Mouse (Mus musculus) MEL (cell line): ENCODE measurements around the gene Map10.

Source experiments
- CTCF ChIP-seq, 3 experiments: IDR thresholded peaks in 2 of 3; conservative IDR thresholded peaks in 1 of 3; 2 replicates each; pipeline ENCODE4 v1.5.1; 2011 to 2012; ENCODE audit warnings: low read length in 3 of 3, low read depth in 2 of 3, mild to moderate bottlenecking in 2 of 3, improper control_type of control experiment in 1 of 3, inconsistent platforms in 1 of 3, mixed read lengths in 1 of 3, moderate library complexity in 1 of 3; ENCODE audit not compliant: control insufficient read depth in 1 of 3, insufficient read depth in 1 of 3, poor library complexity in 1 of 3, severe bottlenecking in 1 of 3
- EP300 ChIP-seq, 2 experiments: IDR thresholded peaks; 2 replicates each; pipeline ENCODE4 v1.6.1; 2011; ENCODE audit warnings: improper control_type of control experiment in 2 of 2, low read length in 2 of 2, low read depth in 1 of 2, mild to moderate bottlenecking in 1 of 2
- GABPA ChIP-seq: IDR thresholded peaks from 2 replicates; pipeline ENCODE4 v1.6.1; 2012; ENCODE audit warnings: low read depth, mild to moderate bottlenecking, inconsistent platforms, low read length, improper control_type of control experiment, moderate library complexity
- HCFC1 ChIP-seq: IDR thresholded peaks from 2 replicates; pipeline ENCODE4 v1.6.1; 2012; ENCODE audit warnings: low read depth, mild to moderate bottlenecking, inconsistent platforms, low read length, improper control_type of control experiment, moderate library complexity
- MAZ ChIP-seq: IDR thresholded peaks from 2 replicates; pipeline ENCODE4 v1.6.1; 2012; ENCODE audit warnings: low read depth, mild to moderate bottlenecking, inconsistent platforms, low read length, improper control_type of control experiment
- NELFE ChIP-seq: IDR thresholded peaks from 2 replicates; pipeline ENCODE4 v1.6.1; 2011; ENCODE audit warnings: low read depth, low read length, improper control_type of control experiment
- POLR2A ChIP-seq, 2 experiments: IDR thresholded peaks; 2 replicates each; pipeline ENCODE4 v1.6.1; 2011 to 2012; ENCODE audit warnings: low read length in 2 of 2, mild to moderate bottlenecking in 2 of 2, control low read depth in 1 of 2, improper control_type of control experiment in 1 of 2, low read depth in 1 of 2, moderate library complexity in 1 of 2; ENCODE audit not compliant: control insufficient read depth in 1 of 2, insufficient read depth in 1 of 2, poor library complexity in 1 of 2
- POLR2AphosphoS5 ChIP-seq: IDR thresholded peaks from 2 replicates; pipeline ENCODE4 v1.6.1; 2012; ENCODE audit warnings: low read depth, borderline replicate concordance, mild to moderate bottlenecking, inconsistent platforms, low read length, moderate library complexity, mixed read lengths
- SMC3 ChIP-seq: IDR thresholded peaks from 2 replicates; pipeline ENCODE4 v1.6.1; 2011; ENCODE audit warnings: low read depth, low read length, improper control_type of control experiment
- TBP ChIP-seq: IDR thresholded peaks from 2 replicates; pipeline ENCODE4 v1.8.0; 2011; ENCODE audit warnings: low read depth, low read length, improper control_type of control experiment
- USF2 ChIP-seq, 2 experiments: IDR thresholded peaks; 2 replicates each; pipeline ENCODE4 v1.6.1; 2011 to 2012; ENCODE audit warnings: improper control_type of control experiment in 2 of 2, low read length in 2 of 2, borderline replicate concordance in 1 of 2, inconsistent platforms in 1 of 2, low read depth in 1 of 2, mild to moderate bottlenecking in 1 of 2; ENCODE audit not compliant: insufficient read depth in 1 of 2
- ZMIZ1 ChIP-seq: IDR thresholded peaks from 2 replicates; pipeline ENCODE4 v1.6.1; 2012; ENCODE audit warnings: low read depth, mild to moderate bottlenecking, inconsistent platforms, low read length, improper control_type of control experiment, moderate library complexity

DNA sequence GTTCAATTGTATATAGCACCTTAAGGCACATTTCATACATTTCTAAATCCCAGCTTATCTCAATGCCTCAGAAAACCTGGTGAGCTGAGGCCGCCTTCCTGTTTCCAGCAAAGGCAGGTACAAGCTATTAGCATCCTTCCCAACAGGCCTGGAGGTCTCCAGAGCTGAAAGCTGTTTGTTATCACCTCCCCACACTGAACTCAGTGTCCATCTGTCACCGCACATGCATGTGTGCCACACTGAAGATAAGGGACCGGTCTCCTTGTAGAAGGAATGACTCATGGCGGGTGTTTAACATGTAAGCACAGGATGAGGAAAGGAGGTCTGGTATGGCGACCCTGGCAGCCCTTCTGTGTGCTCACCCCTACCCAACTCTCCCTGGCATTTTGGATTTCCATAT is 41.9 kb downstream of the Map10 start:
- TF ChIP-seq NELFE: no peak
- TF ChIP-seq CTCF (IDR thresholded peaks at IDR 0.05 in 2 of 3, conservative IDR thresholded peaks at IDR 0.05 in 1 of 3; ENCODE audit: control insufficient read depth in 1 of 3, insufficient read depth in 1 of 3, low read depth in 2 of 3, low read length in 3 of 3, poor library complexity in 1 of 3, severe bottlenecking in 1 of 3): no peak
- no peak for TF ChIP-seq HCFC1
- no peak for TF ChIP-seq EP300 (IDR thresholded peaks at IDR 0.05; ENCODE audit: low read depth in 1 of 2, low read length in 2 of 2)
- TF ChIP-seq POLR2A (IDR thresholded peaks at IDR 0.05; ENCODE audit: control insufficient read depth in 1 of 2, insufficient read depth in 1 of 2, low read depth in 1 of 2, low read length in 2 of 2, poor library complexity in 1 of 2): no peak
- no peak for TF ChIP-seq TBP
- no peak for TF ChIP-seq GABPA
- no peak for TF ChIP-seq ZMIZ1
- no peak for TF ChIP-seq POLR2AphosphoS5
- TF ChIP-seq MAZ: no peak
- no peak for TF ChIP-seq SMC3
- no peak for TF ChIP-seq USF2 (IDR thresholded peaks at IDR 0.05; ENCODE audit: borderline replicate concordance in 1 of 2, insufficient read depth in 1 of 2, low read depth in 1 of 2, low read length in 2 of 2)
